Mouse (Mus musculus) hindlimb bud, embryonic 11.5 days (tissue): ENCODE data around the gene Prpf40b.

Experiments used
- DNase-seq: peaks from one replicate; pipeline ENCODE4 v3.0.0-alpha.2; 2012; ENCODE audit warnings: low read depth, low spot score; ENCODE audit errors: extremely low spot score

The Prpf40b gene

GRCm38 (mm10) chr15:99285189-99285535 is 9.7 kb upstream of the Prpf40b start:
- DNase-seq = no peak

- no peak for DNase-seq
Observed at GRCm38 (mm10) chr15:99290586-99290985, 4.3 kb upstream of the Prpf40b start.

- no peak for DNase-seq
Observed at GRCm38 (mm10) chr15:99294287-99294686, 600 bp upstream of the Prpf40b start.

GRCm38 (mm10) chr15:99295484-99295981 is 646 bp downstream of the Prpf40b start, which contains the start of gene Fam186b:
Fam186b (minus strand) TSS chr15:99295888.
- no peak for DNase-seq

GRCm38 (mm10) chr15:99296213-99296612 is 1.3 kb downstream of the Prpf40b start:
- DNase-seq = no peak

- no peak for DNase-seq
Observed at GRCm38 (mm10) chr15:99307476-99307875, 12.6 kb downstream of the Prpf40b start.

DNA sequence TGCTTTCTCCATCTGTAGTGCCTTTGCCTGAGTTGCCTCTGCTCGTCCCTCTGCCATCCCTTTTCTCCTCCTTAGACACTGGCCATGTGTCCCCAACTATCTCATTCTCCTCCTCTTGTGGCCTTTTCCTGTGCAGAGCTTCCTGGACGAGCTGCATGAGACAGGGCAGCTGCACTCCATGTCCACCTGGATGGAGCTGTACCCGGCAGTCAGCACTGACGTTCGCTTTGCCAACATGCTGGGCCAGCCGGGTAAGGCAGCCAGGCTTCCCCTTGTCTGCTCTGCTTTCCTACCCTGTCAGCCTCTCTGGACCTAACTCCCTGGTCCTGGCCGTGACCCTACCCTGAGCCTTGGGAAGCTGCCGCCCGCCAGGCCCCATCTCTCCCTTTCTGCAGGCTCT is 14.7 kb downstream of the Prpf40b start:
- DNase-seq = no peak

DNA sequence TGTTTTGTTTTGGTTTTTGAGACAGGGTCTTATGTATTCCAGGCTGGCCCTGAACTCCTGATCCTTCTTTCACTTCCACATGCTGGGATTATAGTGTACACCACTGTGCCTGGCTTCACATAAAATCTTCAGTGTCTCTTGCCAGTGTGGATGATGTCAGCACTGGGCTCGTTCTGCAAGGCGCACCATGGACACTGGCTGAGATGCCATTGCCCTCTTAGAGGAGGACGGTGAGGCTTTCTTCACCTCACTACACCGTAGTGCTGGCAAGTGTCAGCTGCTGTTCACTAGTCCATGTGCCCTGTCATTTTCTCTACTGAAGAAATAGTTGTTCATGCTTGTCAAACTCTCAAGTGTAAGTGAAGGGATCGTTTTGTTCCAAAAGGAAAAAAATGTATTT is 15.7 kb downstream of the Prpf40b start:
- no peak for DNase-seq

GRCm38 (mm10) chr15:99314891-99315290 is 20.0 kb downstream of the Prpf40b start:
- DNase-seq = no peak

- peak; percentile 35 for DNase-seq
Observed at GRCm38 (mm10) chr15:99316314-99317266, 21.7 kb downstream of the Prpf40b start.

DNA sequence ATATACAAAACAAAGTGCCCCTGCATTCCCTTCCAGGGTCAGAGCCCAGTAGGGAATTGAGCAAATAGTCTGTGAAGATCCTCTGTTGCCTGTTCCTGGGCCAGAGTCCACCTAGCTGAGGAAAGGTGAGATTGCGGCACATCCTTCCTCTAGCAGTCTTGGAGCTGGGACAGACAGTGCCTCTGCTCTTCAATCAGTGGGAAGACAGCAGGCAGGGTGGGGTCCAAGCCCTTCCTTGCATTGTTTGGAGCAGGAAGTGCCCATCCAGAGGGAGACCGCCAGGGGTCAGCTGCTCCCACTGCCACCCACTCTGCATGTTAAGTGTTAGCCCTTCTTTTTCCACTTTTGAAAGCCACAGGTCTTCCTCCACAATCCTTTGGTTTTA is 22.4 kb downstream of the Prpf40b start:
- DNase-seq = no peak

GRCm38 (mm10) chr15:99318071-99318470 is 23.2 kb downstream of the Prpf40b start:
- DNase-seq = no peak

GRCm38 (mm10) chr15:99318861-99319410 is 24.0 kb downstream of the Prpf40b start:
- no peak for DNase-seq

- no peak for DNase-seq
Observed at GRCm38 (mm10) chr15:99319411-99319871, 24.6 kb downstream of the Prpf40b start.

DNA sequence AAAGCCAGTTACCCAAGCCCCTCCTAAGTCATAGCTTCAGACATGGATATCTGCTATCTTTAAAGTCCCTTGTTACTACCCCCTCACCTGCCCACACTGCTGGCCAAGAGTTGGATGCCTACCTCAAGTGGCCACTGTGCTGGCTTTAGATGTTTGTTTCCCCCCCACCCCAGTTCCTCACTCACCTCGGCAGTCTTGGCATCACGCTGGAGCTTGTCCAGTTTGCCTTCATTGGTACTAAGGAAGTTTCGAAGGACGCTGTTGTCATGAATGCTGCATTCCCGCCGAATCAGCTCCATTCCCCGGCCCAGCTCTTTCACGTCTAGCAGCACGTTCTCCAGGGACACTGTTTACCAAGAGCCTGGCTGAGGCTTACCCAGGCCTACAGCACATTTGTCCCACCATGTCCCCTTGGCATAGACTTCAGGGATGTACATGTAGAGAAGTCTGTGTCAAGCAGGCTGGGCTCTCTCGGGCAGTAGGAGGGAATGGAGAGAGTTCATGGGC is 25.3 kb downstream of the Prpf40b start:
- DNase-seq = no peak

GRCm38 (mm10) chr15:99320978-99321377 is 26.1 kb downstream of the Prpf40b start:
- DNase-seq = no peak

DNA sequence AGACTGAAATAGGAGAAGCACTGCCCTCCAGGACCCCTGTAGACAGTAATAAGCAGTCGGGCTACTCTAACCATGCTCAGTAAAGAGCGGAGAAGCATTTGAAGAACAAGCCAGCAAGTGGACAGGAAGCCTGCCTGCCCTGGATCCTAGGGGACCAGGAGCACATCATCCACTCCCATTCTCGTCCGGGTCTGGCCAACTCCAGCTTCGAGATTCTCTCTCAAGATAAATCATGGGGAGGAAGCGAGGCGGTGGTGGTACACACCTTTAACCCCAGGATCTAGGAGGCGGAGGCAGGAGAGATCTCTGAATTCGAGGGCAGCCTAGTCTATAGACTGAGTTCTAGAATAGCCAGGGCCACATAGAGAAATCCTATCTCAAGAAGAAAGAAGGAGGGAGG is 29.3 kb downstream of the Prpf40b start:
- DNase-seq = no peak

DNA sequence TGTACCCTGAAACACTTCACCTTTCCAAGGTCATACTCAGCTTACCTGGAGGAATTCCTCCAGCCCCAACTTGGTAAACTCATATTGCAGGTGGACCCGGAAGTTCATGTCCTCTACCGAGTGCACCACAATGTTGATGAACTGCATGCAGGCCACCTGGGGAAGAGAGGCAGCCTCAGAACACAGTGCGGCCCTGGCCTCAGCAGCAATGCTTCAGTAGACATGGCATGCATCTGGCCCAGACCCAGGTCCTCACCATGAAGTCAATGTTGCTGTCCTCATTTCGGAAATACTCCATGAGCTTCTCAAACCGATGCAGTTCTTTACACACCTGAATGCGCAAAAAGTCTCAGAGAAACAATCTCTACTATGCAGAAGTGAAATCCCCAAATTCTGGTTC is 30.7 kb downstream of the Prpf40b start:
- no peak for DNase-seq

DNA sequence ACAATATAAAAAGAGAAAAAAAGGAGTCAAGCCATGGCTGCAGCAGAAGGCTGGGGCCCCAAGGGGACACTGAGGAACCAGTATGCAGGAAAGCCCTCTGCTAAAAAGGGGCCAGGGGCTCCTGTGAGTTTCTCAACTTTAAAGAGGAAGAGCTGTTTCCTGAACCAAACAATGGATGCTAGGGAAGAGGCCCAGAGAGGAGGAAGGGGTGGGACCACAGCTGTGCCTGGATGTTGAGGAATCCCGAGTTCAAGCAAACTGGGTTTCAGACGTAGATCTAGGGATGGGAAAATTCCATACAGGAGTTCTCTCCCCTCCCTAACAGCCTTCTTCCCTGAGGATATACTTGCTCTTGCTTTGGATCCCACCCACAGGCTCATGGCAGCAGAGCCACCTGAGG is 31.5 kb downstream of the Prpf40b start:
- no peak for DNase-seq

- no peak for DNase-seq
Observed at GRCm38 (mm10) chr15:99326959-99327358, 32.1 kb downstream of the Prpf40b start.

DNA sequence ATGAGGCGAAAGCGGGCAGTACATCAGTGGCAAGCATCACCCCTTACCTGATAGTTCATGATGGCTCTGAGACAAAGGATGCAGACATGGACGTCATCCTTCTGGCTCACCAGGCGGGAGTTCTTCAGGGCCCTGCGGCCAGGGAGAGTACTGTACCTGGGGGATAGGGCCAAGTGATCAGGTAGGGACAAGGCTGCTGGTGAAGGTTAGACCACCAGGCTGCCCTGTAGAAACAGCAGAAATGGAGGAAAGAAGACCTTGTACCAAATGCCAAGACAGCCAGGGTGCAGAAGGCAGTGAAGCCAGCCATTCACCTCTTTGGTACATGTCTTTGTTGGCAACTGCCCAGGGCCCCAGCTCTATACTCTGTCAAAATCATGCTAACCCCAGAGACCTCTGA is 33.1 kb downstream of the Prpf40b start:
- no peak for DNase-seq

DNA sequence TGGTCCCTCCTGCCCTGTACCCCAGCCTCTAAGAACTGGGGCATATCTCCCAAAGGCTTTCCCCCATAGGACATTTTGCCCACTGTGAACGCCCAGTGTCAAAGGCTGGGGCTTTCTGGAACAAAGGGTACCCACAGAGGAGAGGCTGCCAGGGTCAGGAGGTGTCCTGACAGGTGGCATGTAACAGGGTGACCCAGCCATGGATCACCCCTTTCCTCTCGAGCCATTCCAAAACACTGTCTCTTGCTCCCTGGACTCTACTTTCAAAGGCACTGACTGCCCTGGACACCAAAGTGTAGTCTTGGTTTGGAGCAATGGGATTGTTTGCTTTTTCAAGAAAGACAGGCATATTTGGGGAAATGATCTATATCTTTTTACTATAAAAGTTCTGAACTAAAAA is 35.4 kb downstream of the Prpf40b start:
- DNase-seq = no peak
